Mouse (Mus musculus) lung, postnatal 0 days (tissue): ENCODE data around the gene Inka2. TPM values are rescaled to one million over a fixed set of nuclear protein-coding genes. Genes with fewer than 3 reads are reported as not detected.
A peak's percentile ranks its signal among the peaks of the same experiment; 100 is the strongest.

Experiments used
- ATAC-seq: fragments of 200-750 bp; cut with Nextera tagmentation; 2 replicates; pipeline ENCODE4 v1.8.0; 2017; ENCODE audit warnings: moderate library complexity
- DNase-seq: peaks from one replicate; pipeline ENCODE4 v3.0.0-alpha.2; 2016; ENCODE audit warnings: low spot score
- H3K27ac ChIP-seq: fragments of 300-500 bp; sonication (generic); 2 replicates; pipeline ENCODE4 v1.5.1; 2014; ENCODE audit warnings: antibody characterized with exemption, mild to moderate bottlenecking, low read length, mixed read lengths
- H3K27me3 ChIP-seq: fragments of 300-500 bp; sonication (generic); replicated peaks from 2 replicates; pipeline ENCODE4 v1.6.1; 2014; ENCODE audit warnings: low read length, mixed read lengths; ENCODE audit not compliant: insufficient read depth
- H3K36me3 ChIP-seq: fragments of 300-500 bp; sonication (generic); 2 replicates; pipeline ENCODE4 v1.6.1; 2014; ENCODE audit warnings: low read length, mixed read lengths; ENCODE audit not compliant: insufficient read depth
- H3K4me1 ChIP-seq: fragments of 300-500 bp; sonication (generic); 2 replicates; pipeline ENCODE4 v1.6.1; 2014; ENCODE audit warnings: antibody characterized with exemption, low read depth, low read length, mixed read lengths; ENCODE audit not compliant: insufficient read depth
- H3K4me2 ChIP-seq: fragments of 300-500 bp; sonication (generic); replicated peaks from 2 replicates; pipeline ENCODE4 v1.6.1; 2014; ENCODE audit warnings: low read depth, mild to moderate bottlenecking, low read length, moderate library complexity, mixed read lengths
- H3K4me3 ChIP-seq: fragments of 300-500 bp; sonication (generic); 2 replicates; pipeline ENCODE4 v1.5.1; 2014; ENCODE audit warnings: low read depth, low read length
- H3K9ac ChIP-seq: fragments of 300-500 bp; sonication (generic); replicated peaks from 2 replicates; pipeline ENCODE4 v1.6.1; 2014; ENCODE audit warnings: low read depth, mild to moderate bottlenecking
- H3K9me3 ChIP-seq: fragments of 300-500 bp; sonication (generic); 2 replicates; pipeline ENCODE4 v1.6.1; 2016; ENCODE audit warnings: low read length, mixed read lengths
- CTCF ChIP-seq: IDR thresholded peaks from 2 replicates; pipeline ENCODE4 v1.5.1; 2016; ENCODE audit warnings: antibody characterized with exemption, mild to moderate bottlenecking
- EP300 ChIP-seq: IDR thresholded peaks from 2 replicates; pipeline ENCODE4 v1.6.1; 2016; ENCODE audit warnings: antibody characterized with exemption, mild to moderate bottlenecking, control low read depth
- WGBS: fragments of 180-500 bp; shearing (Covaris S2); extraction: QIAGEN DNeasy Blood & Tissue Kit; methylation state at CpG from one replicate; pipeline ENCODE4 v1.1.7; 2014; 5-methylcytosine and 5-hydroxymethylcytosine counted together
- polyA plus RNA-seq: library from polyadenylated mRNA; unstranded; fragments of >200 nt; fragmentation: Nextera tagmentation; extraction: Ambion mirVana; gene quantifications from 2 replicates; pipeline ENCODE4 v1.2.1, GENCODE M21; 2015

Gene Inka2
- polyA plus RNA-seq, 1 experiment from 2014 or later = 2.7 TPM

GRCm38 (mm10) chr3:105750810-105751209 is 46.4 kb downstream of the Inka2 start:
- H3K4me2 ChIP-seq = no peak overlapping the region
- no peak overlapping the region for H3K9ac ChIP-seq
- WGBS = 76% methylated on average over 2 of the region's 2 CpGs
- TF ChIP-seq CTCF (no peak), EP300 (no peak)
- no peak for ATAC-seq
- no peak for DNase-seq
- no peak overlapping the region for H3K27ac ChIP-seq
- peaks cover 7% of the 10 kb centered on the region; the same call in 1 of the 2 replicates for H3K4me1 ChIP-seq
- no peaks in the 10 kb centered on the region for H3K9me3 ChIP-seq
- no peak overlapping the region for H3K4me3 ChIP-seq
- 0 out of 2 replicates have a peak, but pooled peaks cover 2% of the 10 kb centered on the region for H3K36me3 ChIP-seq
- H3K27me3 ChIP-seq = no peaks in the 10 kb centered on the region

GRCm38 (mm10) chr3:105754184-105754583 is 49.8 kb downstream of the Inka2 start:
- Histone ChIP-seq H3K4me2 (no peak overlapping the region), H3K9ac (no peak overlapping the region), H3K4me3 (no peak overlapping the region), H3K27ac (no peak overlapping the region), H3K4me1 (peaks cover 14% of the 10 kb centered on the region; the same call in 1 of the 2 replicates), H3K36me3 (no peaks in the 10 kb centered on the region), H3K27me3 (no peaks in the 10 kb centered on the region), H3K9me3 (no peaks in the 10 kb centered on the region)
- 71% methylated on average over 3 of the region's 3 CpGs for WGBS
- no peak for ATAC-seq
- TF ChIP-seq EP300 = no peak
- TF ChIP-seq CTCF = no peak
- DNase-seq = no peak

GRCm38 (mm10) chr3:105755123-105755522 is 50.7 kb downstream of the Inka2 start:
- Histone ChIP-seq H3K9me3 (no peaks in the 10 kb centered on the region), H3K27me3 (no peaks in the 10 kb centered on the region), H3K4me1 (peaks cover 14% of the 10 kb centered on the region; the same call in 1 of the 2 replicates), H3K9ac (no peak overlapping the region), H3K4me2 (no peak overlapping the region), H3K27ac (peak overlapping the region; percentile 58), H3K36me3 (no peaks in the 10 kb centered on the region), H3K4me3 (no peak overlapping the region)
- DNase-seq = peak; percentile 85
- peak; percentile 89 for ATAC-seq
- WGBS = 62% methylated on average over 9 of the region's 9 CpGs
- TF ChIP-seq EP300 (peak; percentile 74), CTCF (no peak)

- 55% methylated on average over 2 of the region's 2 CpGs for WGBS
- Histone ChIP-seq H3K36me3 (no peaks in the 10 kb centered on the region), H3K27ac (peak overlapping the region; percentile 58; the same call in 1 of the 2 replicates), H3K9ac (no peak overlapping the region), H3K27me3 (no peaks in the 10 kb centered on the region), H3K4me3 (no peak overlapping the region), H3K4me2 (no peak overlapping the region), H3K9me3 (no peaks in the 10 kb centered on the region), H3K4me1 (peaks cover 14% of the 10 kb centered on the region; the same call in 1 of the 2 replicates)
- DNase-seq (no peak), ATAC-seq (no peak)
- TF ChIP-seq EP300 (no peak), CTCF (no peak)
These were observed 52.1 kb downstream of the Inka2 start for GRCm38 (mm10) chr3:105756505-105756904.

GRCm38 (mm10) chr3:105757323-105758083 is 53.1 kb downstream of the Inka2 start:
- Histone ChIP-seq H3K9me3 (no peaks in the 10 kb centered on the region), H3K36me3 (no peaks in the 10 kb centered on the region), H3K4me2 (no peak overlapping the region), H3K4me3 (no peak overlapping the region), H3K4me1 (peaks cover 14% of the 10 kb centered on the region; the same call in 1 of the 2 replicates), H3K27ac (peak overlapping the region; percentile 72), H3K27me3 (no peaks in the 10 kb centered on the region), H3K9ac (no peak overlapping the region)
- no peak for DNase-seq
- TF ChIP-seq EP300 (peak; percentile 18; the same call in 1 of the 2 replicates), CTCF (no peak)
- 58% methylated on average over 6 of the region's 6 CpGs for WGBS
- ATAC-seq = no peak; the same call in 1 of the 2 replicates

- Histone ChIP-seq H3K9me3 (no peaks in the 10 kb centered on the region), H3K4me2 (no peak overlapping the region), H3K4me3 (no peak overlapping the region), H3K36me3 (no peaks in the 10 kb centered on the region), H3K27me3 (no peaks in the 10 kb centered on the region), H3K4me1 (peaks cover 14% of the 10 kb centered on the region; the same call in 1 of the 2 replicates), H3K27ac (peak overlapping the region; percentile 72; the same call in 1 of the 2 replicates), H3K9ac (no peak overlapping the region)
- DNase-seq (peak; percentile 70), ATAC-seq (peak; percentile 65)
- TF ChIP-seq EP300 = no peak
- no peak for TF ChIP-seq CTCF
These were observed 53.7 kb downstream of the Inka2 start for GRCm38 (mm10) chr3:105758098-105758497.
